Mouse (Mus musculus) cerebellum, adult 11 months (tissue): ENCODE measurements at regions not wholly inside any gene's neighbourhood (a gene's known extent, or its start where the extent isn't known, plus 50 kb on each side); places are given as distances from the start of the nearest gene placed in this dataset.

ENCODE experiments used
- DNase-seq: peaks from one replicate; pipeline ENCODE4 v3.0.0; 2022

DNA sequence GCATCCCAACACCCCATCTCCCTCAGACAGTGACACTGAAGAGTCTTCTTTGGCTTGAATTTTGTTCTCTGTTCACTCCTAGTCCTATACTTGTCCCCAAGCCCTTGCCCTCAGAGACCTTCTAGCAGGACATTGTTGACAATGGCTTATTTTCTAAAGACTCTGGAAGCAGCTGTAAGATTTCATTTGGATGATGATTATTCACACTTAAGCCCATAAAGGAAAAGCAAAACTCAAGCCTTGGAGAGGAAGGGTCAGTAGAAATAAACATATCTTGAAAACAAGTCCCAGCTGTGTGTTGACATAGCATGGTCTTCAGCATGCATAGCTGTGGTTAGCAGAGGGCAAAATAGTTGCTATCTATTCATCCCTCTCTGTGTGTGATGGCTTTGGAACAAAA, 59.9 kb upstream of the Cdh11 start:
- no peak for DNase-seq

DNA sequence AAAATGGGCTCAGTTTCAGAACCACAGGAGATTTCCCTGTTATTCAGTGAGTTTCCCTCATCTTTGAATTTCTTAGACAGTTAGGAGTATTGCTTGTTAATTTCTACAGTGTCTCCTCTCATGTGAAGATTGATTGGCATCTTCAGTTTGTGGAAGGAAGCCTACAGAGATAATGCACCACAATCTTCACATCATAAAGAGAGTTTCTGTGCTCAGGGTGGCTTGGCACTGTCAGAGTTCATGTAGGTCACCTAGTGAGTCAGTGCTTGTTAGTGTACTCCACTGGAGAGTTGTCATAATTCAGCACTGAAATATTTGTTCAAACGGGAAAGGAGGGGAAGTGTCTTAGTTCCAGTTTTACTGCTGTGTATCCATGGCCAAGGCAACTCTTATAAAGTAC, 74.6 kb upstream of the Cdh11 start:
- DNase-seq: no peak

DNA sequence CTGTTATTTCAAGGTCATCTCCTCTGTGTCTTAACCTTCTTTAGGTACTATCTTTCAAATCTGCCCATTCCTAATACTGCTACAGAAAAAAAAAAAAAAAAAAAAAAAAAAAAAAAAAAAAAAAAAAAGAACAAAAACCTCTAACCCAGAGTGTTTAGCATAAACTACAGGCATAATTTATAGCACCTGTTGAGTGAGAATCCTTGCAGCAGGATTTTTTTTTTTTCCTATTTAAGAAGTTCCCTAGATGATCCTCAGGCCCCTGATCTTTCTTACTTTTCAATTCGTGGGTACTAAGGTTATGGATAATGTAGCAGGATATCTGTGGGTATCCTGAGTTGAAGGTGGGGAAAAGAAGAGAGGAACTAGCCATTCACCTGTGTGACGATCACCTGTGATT, 114.1 kb upstream of the Cdh11 start:
- no peak for DNase-seq

GRCm38 (mm10) chr8:102900662-102901061, 115.2 kb upstream of the Cdh11 start:
- no peak for DNase-seq

DNA sequence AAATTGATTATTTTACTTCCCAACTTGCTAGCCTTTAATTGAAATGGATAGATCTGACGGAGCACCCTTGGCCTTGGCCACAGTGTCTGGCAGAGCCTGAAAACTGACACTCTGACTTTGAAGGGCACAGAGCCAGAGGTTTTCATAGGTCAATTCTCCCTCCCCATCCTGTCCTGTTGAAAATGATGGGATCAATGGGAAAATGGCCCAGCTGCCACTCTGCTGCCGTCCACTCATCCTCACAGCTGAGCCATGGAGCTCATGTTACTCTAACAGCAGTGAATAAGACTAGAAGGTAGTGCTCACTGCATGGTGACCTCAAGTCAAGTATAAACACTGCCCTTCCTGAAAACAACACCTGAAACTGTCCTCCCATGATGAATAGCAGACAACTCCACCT, 122.0 kb upstream of the Cdh11 start:
- no peak for DNase-seq

DNA sequence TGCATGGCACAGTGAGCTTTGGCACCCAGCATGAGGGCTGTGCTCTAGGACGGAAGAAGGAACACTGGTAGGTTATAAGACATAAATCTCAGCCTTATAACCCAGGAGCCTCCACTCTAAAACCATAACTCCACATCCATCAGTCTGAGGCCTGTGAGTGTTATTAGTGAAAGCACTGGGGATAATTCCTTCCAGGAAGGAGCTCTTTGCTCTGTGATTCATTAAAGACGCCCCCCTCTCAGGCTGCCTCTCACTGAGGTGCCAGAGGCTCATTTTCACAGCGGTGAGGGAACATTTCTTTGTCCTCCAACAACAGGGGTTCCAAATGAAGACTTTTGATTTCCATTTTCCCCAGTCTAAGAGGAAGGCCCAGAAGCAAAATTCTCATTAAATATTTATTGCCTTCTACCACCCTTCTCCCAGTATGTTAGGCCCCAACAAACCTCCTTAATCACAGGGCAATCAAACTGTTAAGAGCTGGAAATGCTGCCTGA, 145.9 kb upstream of the Cdh11 start:
- no peak for DNase-seq

GRCm38 (mm10) chr8:102938771-102939170, 153.3 kb upstream of the Cdh11 start:
- DNase-seq: no peak

GRCm38 (mm10) chr8:102945546-102945945, 160.1 kb upstream of the Cdh11 start:
- DNase-seq: no peak

DNA sequence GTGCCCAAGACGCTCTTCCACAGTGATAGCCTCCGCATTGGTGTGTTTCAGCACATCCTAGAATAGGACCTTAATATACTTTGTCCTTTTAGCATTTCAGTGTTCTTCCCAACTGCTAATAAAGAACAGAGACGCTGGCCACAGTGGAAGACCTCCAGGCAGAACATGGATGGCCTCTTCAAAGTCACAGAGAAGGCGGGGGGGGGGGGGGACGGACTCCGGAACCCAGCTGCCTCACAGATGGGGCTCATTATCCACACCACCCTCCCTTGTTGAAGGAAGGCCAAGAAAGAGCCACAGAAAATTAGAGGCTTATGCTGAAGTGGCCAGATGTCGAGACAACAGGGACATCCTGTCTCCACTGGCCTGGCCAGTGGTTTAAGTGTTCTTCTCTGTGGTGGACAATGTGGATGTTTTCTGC, 192.7 kb upstream of the Cdh11 start:
- no peak for DNase-seq

GRCm38 (mm10) chr8:102983220-102983909, 197.9 kb upstream of the Cdh11 start:
- no peak for DNase-seq

- DNase-seq: no peak
These were observed 198.4 kb upstream of the Cdh11 start for GRCm38 (mm10) chr8:102983910-102984225.

- no peak for DNase-seq
These were observed 222.0 kb upstream of the Cdh11 start for GRCm38 (mm10) chr8:103007284-103007984.

GRCm38 (mm10) chr8:103019121-103019520, 233.7 kb upstream of the Cdh11 start:
- DNase-seq: no peak

GRCm38 (mm10) chr8:103023237-103023636, 237.8 kb upstream of the Cdh11 start:
- no peak for DNase-seq

GRCm38 (mm10) chr8:103031708-103032107, 246.3 kb upstream of the Cdh11 start:
- no peak for DNase-seq

- no peak for DNase-seq
These were observed 248.5 kb upstream of the Cdh11 start for GRCm38 (mm10) chr8:103033956-103034355.

DNA sequence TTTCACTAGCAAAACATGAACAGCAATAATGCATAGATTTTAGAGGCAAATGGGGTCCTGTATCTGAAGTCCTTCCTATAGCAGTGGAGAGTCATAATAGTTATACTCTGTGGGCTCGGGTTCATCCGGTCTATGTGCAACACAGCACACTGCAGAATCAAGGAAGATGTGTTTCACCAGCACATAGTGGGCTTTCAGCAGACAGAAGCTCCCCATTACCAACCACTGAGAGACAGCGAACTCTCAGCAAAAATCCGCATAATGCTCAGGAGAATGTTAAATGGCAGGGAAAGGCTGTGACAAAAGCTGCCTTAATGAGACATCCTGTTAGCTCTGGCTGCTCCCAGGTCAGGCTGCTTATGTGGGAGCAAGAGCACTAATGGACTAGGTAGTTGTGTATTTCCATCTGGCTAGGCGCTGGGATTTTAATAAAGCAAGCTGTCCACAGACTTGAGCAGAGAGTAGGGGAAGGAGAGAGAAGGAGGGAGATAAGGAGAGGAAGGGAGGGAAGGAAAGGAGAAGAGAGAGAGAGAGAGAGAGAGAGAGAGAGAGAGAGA, 286.7 kb upstream of the Cdh11 start:
- DNase-seq: no peak

DNA sequence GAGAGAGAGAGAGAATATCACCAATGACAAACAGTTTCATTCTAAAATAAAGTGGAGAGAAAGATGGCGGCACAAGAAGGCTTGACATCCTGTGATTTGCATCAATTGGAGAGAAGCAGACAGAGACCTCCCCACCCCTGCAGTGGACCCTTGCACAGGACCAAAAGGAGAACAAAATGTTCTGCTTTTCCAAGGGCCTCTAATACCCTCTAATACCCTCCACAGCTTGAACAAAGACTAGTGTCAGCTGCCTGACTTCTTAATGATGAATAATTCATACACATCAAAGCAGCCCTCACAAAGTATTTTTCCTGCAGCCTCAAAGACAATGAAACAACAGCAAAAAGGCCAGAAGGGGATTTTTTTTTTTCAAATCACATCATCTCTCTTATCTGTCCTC, 287.2 kb upstream of the Cdh11 start:
- DNase-seq: no peak

- DNase-seq: no peak
These were observed 293.1 kb upstream of the Cdh11 start for GRCm38 (mm10) chr8:103078559-103078958.

DNA sequence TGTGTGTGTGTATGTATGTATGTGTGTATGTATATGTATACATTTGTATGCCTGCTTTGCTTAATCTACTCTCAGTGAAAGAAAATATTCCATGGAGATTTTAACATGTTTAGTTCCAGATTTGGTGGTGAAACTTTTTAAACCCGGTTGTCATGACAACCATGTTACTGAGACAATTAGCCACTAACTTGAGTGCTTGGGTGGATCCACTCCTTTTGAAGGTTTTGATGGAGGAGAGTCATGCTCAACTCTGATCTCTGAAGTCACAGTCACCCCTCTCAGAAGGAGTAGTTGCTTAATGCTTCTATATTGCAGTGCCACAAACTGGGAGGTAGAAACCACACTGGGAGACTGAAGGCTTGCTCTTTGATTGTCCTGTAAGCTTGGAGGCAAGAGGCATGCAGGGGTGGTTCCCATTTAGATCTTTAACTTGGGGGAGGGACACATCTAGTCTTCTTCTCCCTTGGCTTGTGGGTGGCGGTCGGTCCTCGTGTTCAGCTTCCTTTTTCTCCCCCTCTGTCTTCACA, 301.6 kb upstream of the Cdh11 start:
- no peak for DNase-seq

DNA sequence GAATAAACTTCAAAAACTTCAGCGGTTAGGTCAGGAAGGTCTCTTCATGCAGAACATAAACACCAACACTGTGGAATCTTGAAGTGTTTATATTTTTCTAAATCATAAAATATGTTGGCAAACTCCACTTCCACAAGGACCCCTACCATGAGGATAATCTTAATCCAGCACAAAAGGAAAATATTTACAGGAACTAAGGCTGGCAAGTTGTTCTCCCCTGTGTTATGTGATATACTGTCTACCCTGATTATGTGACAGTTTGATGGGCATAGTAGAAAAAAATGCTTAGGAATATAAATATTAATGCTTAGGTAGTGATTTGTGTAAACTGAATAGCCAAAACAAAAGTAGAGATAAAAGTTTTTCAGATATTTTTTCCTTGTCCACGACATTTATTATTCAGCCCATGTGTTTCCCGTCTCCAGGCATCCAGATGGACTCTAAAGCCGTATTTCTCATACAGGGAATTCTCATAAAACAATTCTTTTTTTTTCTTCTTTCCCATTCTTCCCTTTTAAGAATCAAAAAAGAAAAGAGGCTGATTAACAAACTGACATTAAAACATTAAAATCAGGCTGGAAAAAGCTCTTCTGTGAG, 311.2 kb upstream of the Cdh11 start:
- no peak for DNase-seq

DNA sequence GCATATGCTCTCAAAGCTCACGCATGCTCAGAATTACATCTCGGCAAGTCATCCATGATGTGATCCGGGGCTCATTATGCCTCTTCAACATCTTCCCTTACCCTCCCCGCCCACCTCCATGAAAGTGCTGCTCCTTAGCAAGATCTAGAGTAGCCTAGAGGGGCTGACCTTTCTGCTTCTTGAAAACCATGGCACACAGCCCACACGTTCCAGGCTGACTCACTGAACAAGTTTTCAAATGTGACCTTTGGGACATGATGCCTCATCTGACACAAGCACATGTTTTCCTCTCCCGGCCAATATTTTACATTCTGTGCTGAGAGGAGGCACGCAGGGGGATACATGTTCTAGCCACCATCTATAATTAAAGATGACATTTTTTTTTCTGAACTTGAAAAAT, 340.1 kb upstream of the Cdh11 start:
- no peak for DNase-seq

GRCm38 (mm10) chr8:103138136-103138535, 352.7 kb upstream of the Cdh11 start:
- no peak for DNase-seq

- DNase-seq: no peak
These were observed 359.4 kb upstream of the Cdh11 start for GRCm38 (mm10) chr8:103144835-103145234.
